Mouse (Mus musculus): ENCODE data around the gene Sesn2. TPM values are rescaled to one million over a fixed set of nuclear protein-coding genes. Genes with fewer than 3 reads are reported as not detected.

Sesn2 gene
- polyA plus RNA-seq, 1 experiment from 2014 or later: 10.6 TPM

- no peaks in the 10 kb centered on the region for H3K9me3 ChIP-seq (replicated peaks)
- H3K36me3 ChIP-seq: no peaks in the 10 kb centered on the region
- H3K4me2 ChIP-seq: peak overlapping the region; percentile 0; the same call in 1 of the 2 replicates
- no peaks in the 10 kb centered on the region for H3K27me3 ChIP-seq (replicated peaks)
- no peak overlapping the region for H3K9ac ChIP-seq
- no peak for ATAC-seq
- H3K27ac ChIP-seq: peak overlapping the region; percentile 61
- WGBS (ENCODE audit: insufficient replicate concordance): 7% methylated on average over 3 of the region's 3 CpGs
- peaks cover 37% of the 10 kb centered on the region for H3K4me1 ChIP-seq
- H3K4me3 ChIP-seq: no peak overlapping the region
These were observed 40.4 kb downstream of the Sesn2 start for GRCm38 (mm10) chr4:132469873-132470272.

- no peak for ATAC-seq
- Histone ChIP-seq H3K27me3 (replicated peaks) (no peaks in the 10 kb centered on the region), H3K9ac (peak overlapping the region; percentile 55; the same call in 1 of the 2 replicates), H3K4me2 (peak overlapping the region; percentile 77), H3K4me1 (peaks cover 34% of the 10 kb centered on the region), H3K4me3 (peak overlapping the region; percentile 91), H3K9me3 (replicated peaks) (no peaks in the 10 kb centered on the region), H3K27ac (peak overlapping the region; percentile 79), H3K36me3 (peaks cover 30% of the 10 kb centered on the region)
- under 1% methylated on average over 5 of the region's 5 CpGs for WGBS (ENCODE audit: insufficient replicate concordance)
These were observed 46.1 kb downstream of the Sesn2 start for GRCm38 (mm10) chr4:132464255-132464613.

GRCm38 (mm10) chr4:132463430-132464254 is 46.7 kb downstream of the Sesn2 start, which contains the start of gene Med18:
TSS of gene Med18 (minus strand) at chr4:132463921.
- Histone ChIP-seq H3K4me2 (peak within 1 kb of the TSS; percentile 77), H3K9ac (peak within 1 kb of the TSS; percentile 85), H3K27me3 (replicated peaks) (no peaks in the 10 kb centered on the region), H3K4me1 (peaks cover 29% of the 10 kb centered on the region), H3K9me3 (replicated peaks) (no peaks in the 10 kb centered on the region), H3K4me3 (peak within 1 kb of the TSS; percentile 91), H3K36me3 (peaks cover 35% of the 10 kb centered on the region), H3K27ac (peak within 1 kb of the TSS; percentile 79)
- ATAC-seq: peak; percentile 84
- WGBS (ENCODE audit: insufficient replicate concordance): under 1% methylated on average over 44 of the region's 44 CpGs

- Histone ChIP-seq H3K4me2 (peak overlapping the region; percentile 77), H3K9me3 (replicated peaks) (no peaks in the 10 kb centered on the region), H3K27me3 (replicated peaks) (no peaks in the 10 kb centered on the region), H3K4me1 (peaks cover 28% of the 10 kb centered on the region), H3K36me3 (peaks cover 43% of the 10 kb centered on the region), H3K4me3 (peak overlapping the region; percentile 91), H3K27ac (peak overlapping the region; percentile 79), H3K9ac (peak overlapping the region; percentile 85)
- ATAC-seq: no peak
- WGBS (ENCODE audit: insufficient replicate concordance): 7% methylated on average over 11 of the region's 11 CpGs
These were observed 47.5 kb downstream of the Sesn2 start for GRCm38 (mm10) chr4:132462836-132463235.

- 81% methylated on average over 8 of the region's 8 CpGs for WGBS (ENCODE audit: insufficient replicate concordance)
- Histone ChIP-seq H3K27ac (no peak overlapping the region), H3K4me3 (no peak overlapping the region), H3K36me3 (peaks cover 58% of the 10 kb centered on the region), H3K27me3 (replicated peaks) (no peaks in the 10 kb centered on the region), H3K4me1 (peaks cover 32% of the 10 kb centered on the region), H3K9me3 (replicated peaks) (no peaks in the 10 kb centered on the region), H3K4me2 (no peak overlapping the region), H3K9ac (no peak overlapping the region)
- ATAC-seq: no peak
These were observed 50.1 kb downstream of the Sesn2 start for GRCm38 (mm10) chr4:132460225-132460624.

GRCm38 (mm10) chr4:132455561-132455960 is 54.7 kb downstream of the Sesn2 start:
- H3K27me3 ChIP-seq (replicated peaks): no peaks in the 10 kb centered on the region
- peaks cover 41% of the 10 kb centered on the region for H3K36me3 ChIP-seq
- no peak overlapping the region for H3K9ac ChIP-seq
- H3K27ac ChIP-seq: 0 out of 2 replicates have a peak overlapping the region, but pooled peaks have one; percentile 40
- ATAC-seq: no peak
- H3K4me2 ChIP-seq: no peak overlapping the region
- no peak overlapping the region for H3K4me3 ChIP-seq
- 83% methylated on average over 6 of the region's 6 CpGs for WGBS (ENCODE audit: insufficient replicate concordance)
- peaks cover 4% of the 10 kb centered on the region; the same call in 1 of the 2 replicates for H3K4me1 ChIP-seq
- no peaks in the 10 kb centered on the region for H3K9me3 ChIP-seq (replicated peaks)

GRCm38 (mm10) chr4:132455146-132455545 is 55.2 kb downstream of the Sesn2 start:
- H3K27ac ChIP-seq: 0 out of 2 replicates have a peak overlapping the region, but pooled peaks have one; percentile 40
- no peak overlapping the region for H3K9ac ChIP-seq
- no peaks in the 10 kb centered on the region for H3K9me3 ChIP-seq (replicated peaks)
- H3K4me2 ChIP-seq: no peak overlapping the region
- peaks cover 37% of the 10 kb centered on the region for H3K36me3 ChIP-seq
- 80% methylated on average over 3 of the region's 3 CpGs for WGBS (ENCODE audit: insufficient replicate concordance)
- ATAC-seq: no peak
- peaks cover 4% of the 10 kb centered on the region; the same call in 1 of the 2 replicates for H3K4me1 ChIP-seq
- no peaks in the 10 kb centered on the region for H3K27me3 ChIP-seq (replicated peaks)
- H3K4me3 ChIP-seq: no peak overlapping the region

- Histone ChIP-seq H3K4me3 (no peak overlapping the region), H3K9me3 (replicated peaks) (no peaks in the 10 kb centered on the region), H3K27ac (no peak overlapping the region), H3K9ac (no peak overlapping the region), H3K27me3 (replicated peaks) (no peaks in the 10 kb centered on the region), H3K4me1 (peaks cover 11% of the 10 kb centered on the region), H3K36me3 (peaks cover 28% of the 10 kb centered on the region), H3K4me2 (no peak overlapping the region)
- WGBS (ENCODE audit: insufficient replicate concordance): 55% methylated on average over 4 of the region's 6 CpGs
- no peak for ATAC-seq
These were observed 56.1 kb downstream of the Sesn2 start for GRCm38 (mm10) chr4:132454216-132454615.

GRCm38 (mm10) chr4:132449778-132450177 is 60.5 kb downstream of the Sesn2 start:
- Histone ChIP-seq H3K36me3 (no peaks in the 10 kb centered on the region), H3K9ac (no peak overlapping the region), H3K27ac (no peak overlapping the region), H3K4me1 (peaks cover 7% of the 10 kb centered on the region), H3K4me3 (no peak overlapping the region), H3K4me2 (no peak overlapping the region), H3K27me3 (replicated peaks) (0 out of 2 replicates have a peak, but pooled peaks cover 3% of the 10 kb centered on the region), H3K9me3 (replicated peaks) (no peaks in the 10 kb centered on the region)
- 62% methylated on average over 3 of the region's 3 CpGs for WGBS (ENCODE audit: insufficient replicate concordance)
- ATAC-seq: peak; percentile 59; the same call in 1 of the 2 replicates

- no peak for ATAC-seq
- Histone ChIP-seq H3K27ac (no peak overlapping the region), H3K27me3 (replicated peaks) (0 out of 2 replicates have a peak, but pooled peaks cover 3% of the 10 kb centered on the region), H3K4me3 (no peak overlapping the region), H3K36me3 (no peaks in the 10 kb centered on the region), H3K4me2 (no peak overlapping the region), H3K9ac (no peak overlapping the region), H3K4me1 (peaks cover 7% of the 10 kb centered on the region), H3K9me3 (replicated peaks) (no peaks in the 10 kb centered on the region)
- 63% methylated on average over 12 of the region's 12 CpGs for WGBS (ENCODE audit: insufficient replicate concordance)
These were observed 64.2 kb downstream of the Sesn2 start for GRCm38 (mm10) chr4:132446105-132446504.

- 0 out of 2 replicates have a peak, but pooled peaks cover 3% of the 10 kb centered on the region for H3K27me3 ChIP-seq (replicated peaks)
- ATAC-seq: no peak
- no peak overlapping the region for H3K27ac ChIP-seq
- 77% methylated on average over 8 of the region's 8 CpGs for WGBS (ENCODE audit: insufficient replicate concordance)
- peaks cover 2% of the 10 kb centered on the region for H3K4me1 ChIP-seq
- H3K9ac ChIP-seq: no peak overlapping the region
- H3K36me3 ChIP-seq: no peaks in the 10 kb centered on the region
- H3K9me3 ChIP-seq (replicated peaks): no peaks in the 10 kb centered on the region
- no peak overlapping the region for H3K4me3 ChIP-seq
- H3K4me2 ChIP-seq: no peak overlapping the region
These were observed 65.8 kb downstream of the Sesn2 start for GRCm38 (mm10) chr4:132444516-132444915.

Measured in liver, embryonic 12.5 days (tissue).